Mouse (Mus musculus): ENCODE measurements at regions not wholly inside any gene's neighbourhood (a gene's known extent, or its start where the extent isn't known, plus 50 kb on each side); places are given as distances from the start of the nearest gene placed in this dataset.
"Not testable (repeated sequence)": the region's sequence is repeated elsewhere in the genome, so short reads cannot be mapped to it uniquely, and the experiment has no call there.

GRCm38 (mm10) chr12:29075096-29075852 lies 323.7 kb downstream of the Eipr1 start:
- Histone ChIP-seq H3K9ac (ENCODE audit: low read depth, low read length) (no peak overlapping the region), H3K27ac (replicated peaks; ENCODE audit: insufficient read depth, low read depth, low read length) (peak overlapping the region; percentile 16), H3K4me3 (ENCODE audit: insufficient read depth, low read depth, low read length) (no peak overlapping the region), H3K36me3 (ENCODE audit: control insufficient read depth, insufficient read depth, low read length) (no peaks in the 10 kb centered on the region), H3K4me1 (ENCODE audit: control insufficient read depth, insufficient read depth, low read length) (peaks cover 25% of the 10 kb centered on the region), H3K79me2 (ENCODE audit: control insufficient read depth, insufficient read depth, low read length) (no peaks in the 10 kb centered on the region), H3K27me3 (ENCODE audit: control insufficient read depth, insufficient read depth, low read length) (no peaks in the 10 kb centered on the region)
- TF ChIP-seq POLR2A (IDR thresholded peaks at IDR 0.05; ENCODE audit: extremely low read depth, insufficient read depth, low read length) (no peak), CTCF (IDR thresholded peaks at IDR 0.05; ENCODE audit: low read depth, low read length) (no peak)
- peak; percentile 90 for DNase-seq (ENCODE audit: extremely low read depth, low read depth, low spot score)
- WGBS = 22% methylated on average over 10 of the region's 10 CpGs

- Histone ChIP-seq H3K4me3 (ENCODE audit: insufficient read depth, low read depth, low read length) (no peak overlapping the region), H3K79me2 (ENCODE audit: control insufficient read depth, insufficient read depth, low read length) (no peaks in the 10 kb centered on the region), H3K27me3 (ENCODE audit: control insufficient read depth, insufficient read depth, low read length) (no peaks in the 10 kb centered on the region), H3K36me3 (ENCODE audit: control insufficient read depth, insufficient read depth, low read length) (no peaks in the 10 kb centered on the region), H3K27ac (replicated peaks; ENCODE audit: insufficient read depth, low read depth, low read length) (no peak overlapping the region), H3K9ac (ENCODE audit: low read depth, low read length) (no peak overlapping the region), H3K4me1 (ENCODE audit: control insufficient read depth, insufficient read depth, low read length) (peaks cover 25% of the 10 kb centered on the region)
- WGBS = 92% methylated on average over 1 of the region's 1 CpGs
- DNase-seq (ENCODE audit: extremely low read depth, low read depth, low spot score) = no peak
- no peak for TF ChIP-seq POLR2A (IDR thresholded peaks at IDR 0.05; ENCODE audit: extremely low read depth, insufficient read depth, low read length)
- TF ChIP-seq CTCF (IDR thresholded peaks at IDR 0.05; ENCODE audit: low read depth, low read length) = no peak
These were observed 325.0 kb downstream of the Eipr1 start for GRCm38 (mm10) chr12:29076606-29077005.

- H3K27ac ChIP-seq (replicated peaks; ENCODE audit: insufficient read depth, low read depth, low read length) = no peak overlapping the region
- H3K9ac ChIP-seq (ENCODE audit: low read depth, low read length) = no peak overlapping the region
- no peak overlapping the region for H3K4me3 ChIP-seq (ENCODE audit: insufficient read depth, low read depth, low read length)
- 24% methylated on average over 1 of the region's 1 CpGs for WGBS
- peak; percentile 86 for DNase-seq (ENCODE audit: extremely low read depth, low read depth, low spot score)
- peaks cover 25% of the 10 kb centered on the region for H3K4me1 ChIP-seq (ENCODE audit: control insufficient read depth, insufficient read depth, low read length)
- H3K27me3 ChIP-seq (ENCODE audit: control insufficient read depth, insufficient read depth, low read length) = no peaks in the 10 kb centered on the region
- TF ChIP-seq CTCF (IDR thresholded peaks at IDR 0.05; ENCODE audit: low read depth, low read length) = no peak
- no peaks in the 10 kb centered on the region for H3K36me3 ChIP-seq (ENCODE audit: control insufficient read depth, insufficient read depth, low read length)
- H3K79me2 ChIP-seq (ENCODE audit: control insufficient read depth, insufficient read depth, low read length) = no peaks in the 10 kb centered on the region
These were observed 327.4 kb downstream of the Eipr1 start for GRCm38 (mm10) chr12:29079011-29079410.

GRCm38 (mm10) chr12:29083426-29084221 lies 332.0 kb downstream of the Eipr1 start:
- Histone ChIP-seq H3K36me3 (ENCODE audit: control insufficient read depth, insufficient read depth, low read length) (no peaks in the 10 kb centered on the region), H3K9ac (ENCODE audit: low read depth, low read length) (no peak overlapping the region), H3K4me1 (ENCODE audit: control insufficient read depth, insufficient read depth, low read length) (peaks cover 3% of the 10 kb centered on the region), H3K79me2 (ENCODE audit: control insufficient read depth, insufficient read depth, low read length) (no peaks in the 10 kb centered on the region), H3K27ac (replicated peaks; ENCODE audit: insufficient read depth, low read depth, low read length) (no peak overlapping the region), H3K4me3 (ENCODE audit: insufficient read depth, low read depth, low read length) (no peak overlapping the region), H3K27me3 (ENCODE audit: control insufficient read depth, insufficient read depth, low read length) (no peaks in the 10 kb centered on the region)
- 77% methylated on average over 13 of the region's 13 CpGs for WGBS
- TF ChIP-seq POLR2A (IDR thresholded peaks at IDR 0.05; ENCODE audit: extremely low read depth, insufficient read depth, low read length) (no peak), CTCF (IDR thresholded peaks at IDR 0.05; ENCODE audit: low read depth, low read length) (no peak)
- DNase-seq (ENCODE audit: extremely low read depth, low read depth, low spot score) = no peak

- H3K4me3 ChIP-seq (ENCODE audit: insufficient read depth, low read depth, low read length); H3K4me1 ChIP-seq (ENCODE audit: control insufficient read depth, insufficient read depth, low read length); H3K27me3 ChIP-seq (ENCODE audit: control insufficient read depth, insufficient read depth, low read length); DNase-seq (ENCODE audit: extremely low read depth, low read depth, low spot score); H3K36me3 ChIP-seq (ENCODE audit: control insufficient read depth, insufficient read depth, low read length); H3K79me2 ChIP-seq (ENCODE audit: control insufficient read depth, insufficient read depth, low read length); H3K9ac ChIP-seq (ENCODE audit: low read depth, low read length); H3K27ac ChIP-seq (replicated peaks; ENCODE audit: insufficient read depth, low read depth, low read length): not testable (repeated sequence)
- 92% methylated on average over 2 of the region's 2 CpGs for WGBS
These were observed 335.6 kb downstream of the Eipr1 start for GRCm38 (mm10) chr12:29087245-29087644.

- H3K79me2 ChIP-seq (ENCODE audit: control insufficient read depth, insufficient read depth, low read length) = no peaks in the 10 kb centered on the region
- TF ChIP-seq POLR2A (IDR thresholded peaks at IDR 0.05; ENCODE audit: extremely low read depth, insufficient read depth, low read length) = no peak
- no peak for TF ChIP-seq CTCF (IDR thresholded peaks at IDR 0.05; ENCODE audit: low read depth, low read length)
- 51% methylated on average over 3 of the region's 3 CpGs for WGBS
- no peaks in the 10 kb centered on the region for H3K27me3 ChIP-seq (ENCODE audit: control insufficient read depth, insufficient read depth, low read length)
- DNase-seq (ENCODE audit: extremely low read depth, low read depth, low spot score) = peak; percentile 30
- no peak overlapping the region for H3K27ac ChIP-seq (replicated peaks; ENCODE audit: insufficient read depth, low read depth, low read length)
- no peak overlapping the region for H3K4me3 ChIP-seq (ENCODE audit: insufficient read depth, low read depth, low read length)
- H3K36me3 ChIP-seq (ENCODE audit: control insufficient read depth, insufficient read depth, low read length) = no peaks in the 10 kb centered on the region
- H3K9ac ChIP-seq (ENCODE audit: low read depth, low read length) = no peak overlapping the region
- no peaks in the 10 kb centered on the region; the same call in 1 of the 2 replicates for H3K4me1 ChIP-seq (ENCODE audit: control insufficient read depth, insufficient read depth, low read length)
These were observed 338.0 kb downstream of the Eipr1 start for GRCm38 (mm10) chr12:29089634-29090033.

All from liver, adult 2 months (tissue).